Mouse (Mus musculus): ENCODE measurements around the gene Tmem164. TPM values are rescaled to one million over a fixed set of nuclear protein-coding genes. Genes with fewer than 3 reads are reported as not detected.

Tmem164 gene
- polyA plus RNA-seq, 1 experiment from 2014 or later: 54.6 TPM

GRCm38 (mm10) chrX:142821239-142821638, 140.0 kb downstream of the Tmem164 start:
- Histone ChIP-seq H3K27ac (no peak overlapping the region), H3K9ac (no peak overlapping the region), H3K27me3 (peaks cover 3% of the 10 kb centered on the region; the same call in 1 of the 2 replicates), H3K4me2 (replicated peaks) (no peak overlapping the region), H3K9me3 (replicated peaks) (no peaks in the 10 kb centered on the region), H3K36me3 (no peaks in the 10 kb centered on the region), H3K4me3 (no peak overlapping the region), H3K4me1 (no peaks in the 10 kb centered on the region)
- WGBS: 87% methylated on average over 6 of the region's 6 CpGs
- ATAC-seq (ENCODE audit: low FRiP score): no peak

- H3K27ac ChIP-seq: no peak overlapping the region
- ATAC-seq (ENCODE audit: low FRiP score): no peak
- 34% methylated on average over 3 of the region's 3 CpGs for WGBS
- no peak overlapping the region for H3K4me3 ChIP-seq
- H3K36me3 ChIP-seq: no peaks in the 10 kb centered on the region
- H3K27me3 ChIP-seq: peaks cover 3% of the 10 kb centered on the region; the same call in 1 of the 2 replicates
- no peaks in the 10 kb centered on the region for H3K4me1 ChIP-seq
- no peak overlapping the region for H3K9ac ChIP-seq
- H3K4me2 ChIP-seq (replicated peaks): no peak overlapping the region
- H3K9me3 ChIP-seq (replicated peaks): no peaks in the 10 kb centered on the region
Observed at GRCm38 (mm10) chrX:142821846-142822245, 140.6 kb downstream of the Tmem164 start.

GRCm38 (mm10) chrX:142825309-142825708, 144.1 kb downstream of the Tmem164 start:
- H3K9me3 ChIP-seq (replicated peaks): no peaks in the 10 kb centered on the region
- no peak for ATAC-seq (ENCODE audit: low FRiP score)
- H3K9ac ChIP-seq: no peak overlapping the region
- 86% methylated on average over 1 of the region's 1 CpGs for WGBS
- H3K4me2 ChIP-seq (replicated peaks): no peak overlapping the region
- no peak overlapping the region for H3K27ac ChIP-seq
- H3K36me3 ChIP-seq: no peaks in the 10 kb centered on the region
- no peak overlapping the region for H3K4me3 ChIP-seq
- peaks cover 3% of the 10 kb centered on the region; the same call in 1 of the 2 replicates for H3K27me3 ChIP-seq
- no peaks in the 10 kb centered on the region for H3K4me1 ChIP-seq

GRCm38 (mm10) chrX:142827644-142828043, 146.4 kb downstream of the Tmem164 start:
- 65% methylated on average over 1 of the region's 1 CpGs for WGBS
- H3K36me3 ChIP-seq: no peaks in the 10 kb centered on the region
- no peak overlapping the region for H3K4me3 ChIP-seq
- H3K4me1 ChIP-seq: no peaks in the 10 kb centered on the region
- H3K27me3 ChIP-seq: peaks cover 3% of the 10 kb centered on the region
- H3K4me2 ChIP-seq (replicated peaks): no peak overlapping the region
- no peak overlapping the region for H3K27ac ChIP-seq
- H3K9ac ChIP-seq: no peak overlapping the region
- no peaks in the 10 kb centered on the region for H3K9me3 ChIP-seq (replicated peaks)
- no peak for ATAC-seq (ENCODE audit: low FRiP score)

- ATAC-seq (ENCODE audit: low FRiP score): no peak
- no peaks in the 10 kb centered on the region for H3K36me3 ChIP-seq
- H3K27me3 ChIP-seq: peaks cover 3% of the 10 kb centered on the region
- WGBS: 51% methylated on average over 13 of the region's 13 CpGs
- no peak overlapping the region for H3K27ac ChIP-seq
- no peak overlapping the region for H3K4me3 ChIP-seq
- no peaks in the 10 kb centered on the region for H3K9me3 ChIP-seq (replicated peaks)
- H3K9ac ChIP-seq: no peak overlapping the region
- H3K4me1 ChIP-seq: no peaks in the 10 kb centered on the region
- H3K4me2 ChIP-seq (replicated peaks): no peak overlapping the region
Observed at GRCm38 (mm10) chrX:142828184-142828908, 147.1 kb downstream of the Tmem164 start.

- H3K9me3 ChIP-seq (replicated peaks): no peaks in the 10 kb centered on the region
- whole genome bisulfite sequencing: 75% methylated on average over 2 of the region's 2 CpGs
- no peaks in the 10 kb centered on the region for H3K36me3 ChIP-seq
- no peak for ATAC-seq (ENCODE audit: low FRiP score)
- H3K4me1 ChIP-seq: no peaks in the 10 kb centered on the region
- H3K4me2 ChIP-seq (replicated peaks): no peak overlapping the region
- no peak overlapping the region for H3K27ac ChIP-seq
- H3K4me3 ChIP-seq: no peak overlapping the region
- H3K27me3 ChIP-seq: peaks cover 3% of the 10 kb centered on the region
- no peak overlapping the region for H3K9ac ChIP-seq
Observed at GRCm38 (mm10) chrX:142829267-142829666, 148.1 kb downstream of the Tmem164 start.

- WGBS: 80% methylated on average over 12 of the region's 12 CpGs
- H3K27ac ChIP-seq: no peak overlapping the region
- no peaks in the 10 kb centered on the region for H3K36me3 ChIP-seq
- no peaks in the 10 kb centered on the region for H3K9me3 ChIP-seq (replicated peaks)
- H3K4me1 ChIP-seq: no peaks in the 10 kb centered on the region
- H3K4me3 ChIP-seq: no peak overlapping the region
- H3K4me2 ChIP-seq (replicated peaks): no peak overlapping the region
- no peak for ATAC-seq (ENCODE audit: low FRiP score)
- no peak overlapping the region for H3K9ac ChIP-seq
- peaks cover 3% of the 10 kb centered on the region for H3K27me3 ChIP-seq
Observed at GRCm38 (mm10) chrX:142829866-142830470, 148.8 kb downstream of the Tmem164 start.

- WGBS: 87% methylated on average over 6 of the region's 6 CpGs
- Histone ChIP-seq H3K9me3 (replicated peaks) (no peaks in the 10 kb centered on the region), H3K27me3 (peaks cover 3% of the 10 kb centered on the region), H3K36me3 (no peaks in the 10 kb centered on the region), H3K4me2 (replicated peaks) (no peak overlapping the region), H3K4me3 (no peak overlapping the region), H3K27ac (no peak overlapping the region), H3K4me1 (no peaks in the 10 kb centered on the region), H3K9ac (no peak overlapping the region)
- no peak for ATAC-seq (ENCODE audit: low FRiP score)
Observed at GRCm38 (mm10) chrX:142830572-142830971, 149.4 kb downstream of the Tmem164 start.

GRCm38 (mm10) chrX:142832221-142832620, 151.0 kb downstream of the Tmem164 start:
- H3K4me1 ChIP-seq: no peaks in the 10 kb centered on the region
- no peak overlapping the region for H3K4me2 ChIP-seq (replicated peaks)
- no peak for ATAC-seq (ENCODE audit: low FRiP score)
- H3K9ac ChIP-seq: no peak overlapping the region
- no peaks in the 10 kb centered on the region for H3K9me3 ChIP-seq (replicated peaks)
- 63% methylated on average over 3 of the region's 3 CpGs for WGBS
- no peaks in the 10 kb centered on the region for H3K36me3 ChIP-seq
- H3K4me3 ChIP-seq: no peak overlapping the region
- H3K27me3 ChIP-seq: no peaks in the 10 kb centered on the region; the same call in 1 of the 2 replicates
- no peak overlapping the region for H3K27ac ChIP-seq

- Histone ChIP-seq H3K9me3 (replicated peaks) (no peaks in the 10 kb centered on the region), H3K4me2 (replicated peaks) (no peak overlapping the region), H3K27ac (no peak overlapping the region), H3K4me1 (no peaks in the 10 kb centered on the region), H3K4me3 (no peak overlapping the region), H3K27me3 (no peaks in the 10 kb centered on the region; the same call in 1 of the 2 replicates), H3K36me3 (no peaks in the 10 kb centered on the region), H3K9ac (no peak overlapping the region)
- 78% methylated on average over 13 of the region's 13 CpGs for WGBS
- ATAC-seq (ENCODE audit: low FRiP score): no peak
Observed at GRCm38 (mm10) chrX:142833164-142833796, 152.1 kb downstream of the Tmem164 start.

- no peaks in the 10 kb centered on the region; the same call in none of the 2 replicates for H3K27me3 ChIP-seq
- H3K36me3 ChIP-seq: no peaks in the 10 kb centered on the region
- ATAC-seq (ENCODE audit: low FRiP score): no peak
- H3K4me1 ChIP-seq: no peaks in the 10 kb centered on the region
- H3K27ac ChIP-seq: no peak overlapping the region
- no peak overlapping the region for H3K4me2 ChIP-seq (replicated peaks)
- no peak overlapping the region for H3K9ac ChIP-seq
- H3K4me3 ChIP-seq: no peak overlapping the region
- no peaks in the 10 kb centered on the region for H3K9me3 ChIP-seq (replicated peaks)
- 90% methylated on average over 6 of the region's 6 CpGs for WGBS
Observed at GRCm38 (mm10) chrX:142834807-142835206, 153.6 kb downstream of the Tmem164 start.

- Histone ChIP-seq H3K36me3 (no peaks in the 10 kb centered on the region), H3K27ac (no peak overlapping the region), H3K4me2 (replicated peaks) (no peak overlapping the region), H3K9ac (no peak overlapping the region), H3K27me3 (no peaks in the 10 kb centered on the region; the same call in none of the 2 replicates), H3K9me3 (replicated peaks) (no peaks in the 10 kb centered on the region), H3K4me3 (no peak overlapping the region), H3K4me1 (no peaks in the 10 kb centered on the region)
- ATAC-seq (ENCODE audit: low FRiP score): no peak
- WGBS: 88% methylated on average over 7 of the region's 7 CpGs
Observed at GRCm38 (mm10) chrX:142836399-142836798, 155.2 kb downstream of the Tmem164 start.
